Mouse (Mus musculus) fat pad, adult 2 months (tissue): ENCODE results near the gene Smim8.

Experiments used
- DNase-seq: peaks from one replicate; pipeline ENCODE4 v3.0.0-alpha.2; 2011; ENCODE audit warnings: low read depth, low spot score; ENCODE audit errors: extremely low read depth

Gene Smim8

DNA sequence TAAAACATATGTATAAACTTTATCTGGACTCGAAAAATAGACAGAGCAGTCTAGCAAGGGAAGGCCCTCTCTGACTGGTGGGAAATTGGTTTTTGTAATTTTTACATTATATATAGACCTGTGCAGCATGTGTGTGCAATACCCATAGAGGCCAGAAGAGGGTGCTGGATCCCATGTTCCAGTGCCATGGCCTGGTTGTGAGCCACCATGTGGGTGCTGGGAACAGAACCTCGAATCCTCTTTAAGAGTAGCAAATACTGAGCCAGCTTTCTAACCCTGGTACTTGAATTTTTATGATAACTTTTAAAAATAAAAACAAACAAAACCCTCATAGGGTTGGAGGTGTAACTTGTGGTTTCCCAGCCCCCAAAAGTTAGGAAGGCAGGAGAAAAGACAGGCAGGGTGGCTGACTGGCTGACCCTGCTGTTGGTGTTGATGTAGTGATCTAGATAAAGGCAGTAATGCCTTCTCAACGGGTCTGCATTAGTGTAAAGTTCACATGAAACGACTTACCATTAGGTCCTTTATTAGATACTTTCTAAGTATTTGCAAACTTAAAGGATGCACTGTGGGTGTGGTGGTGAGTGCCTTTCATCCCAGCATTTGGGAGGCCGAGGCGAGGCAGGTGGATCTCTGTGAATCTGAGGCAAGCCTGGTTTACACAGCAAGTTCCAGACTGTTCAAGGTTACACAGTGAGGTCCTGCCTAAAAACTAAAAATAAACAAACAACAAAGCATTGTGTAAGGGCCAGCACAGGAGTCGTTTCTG lies 57.9 kb downstream of the Smim8 start:
- no peak for DNase-seq

DNA sequence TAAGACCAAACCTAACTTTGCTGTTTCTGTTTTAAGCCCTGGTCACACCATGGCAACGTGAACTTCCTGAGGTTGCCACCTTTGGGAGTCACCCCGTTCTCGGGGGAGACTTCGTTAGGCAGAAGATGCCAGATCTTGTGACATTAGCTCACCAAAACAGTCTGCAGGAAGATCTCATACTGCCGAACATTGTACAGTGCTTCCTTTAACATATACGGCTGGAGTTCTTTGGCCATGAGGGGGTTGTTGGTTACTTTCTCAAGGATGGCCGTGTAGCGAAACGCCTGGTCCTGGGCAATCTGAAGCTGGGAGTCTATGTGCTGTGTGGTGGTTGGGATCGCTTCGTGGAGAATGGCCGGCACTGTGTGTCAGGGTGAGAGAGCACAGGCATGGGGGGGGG lies 58.8 kb downstream of the Smim8 start:
- DNase-seq: no peak
